Mouse (Mus musculus): ENCODE results near the gene Slc6a3. TPM values are rescaled to one million over a fixed set of nuclear protein-coding genes. Genes with fewer than 3 reads are reported as not detected.
A peak's percentile ranks its signal among the peaks of the same experiment; 100 is the strongest.

Slc6a3 gene
- polyA plus RNA-seq (2015; fragmentation: Nextera tagmentation; extraction: Ambion mirVana), result 0.14 and 1.1 TPM in 2 replicates

GRCm38 (mm10) chr13:73536403-73536821, at the start of gene Slc6a3:
Slc6a3 (plus strand) TSS chr13:73536747.
- peaks cover 28% of the 10 kb centered on the region for H3K27me3 ChIP-seq (replicated peaks; ENCODE audit: control insufficient read depth, insufficient read depth, low read length)
- H3K4me2 ChIP-seq (ENCODE audit: low read length), result peak within 1 kb of the TSS; percentile 82
- ATAC-seq, result peak; percentile 84
- H3K36me3 ChIP-seq (ENCODE audit: control insufficient read depth, insufficient read depth), result no peaks in the 10 kb centered on the region
- peak within 1 kb of the TSS; percentile 47 for H3K4me3 ChIP-seq (replicated peaks; ENCODE audit: low read length)
- peak within 1 kb of the TSS; percentile 44 for H3K9ac ChIP-seq (replicated peaks; ENCODE audit: low read depth, low read length)
- under 1% methylated on average over 26 of the region's 26 CpGs for WGBS
- H3K27ac ChIP-seq (ENCODE audit: low read length), result no peak within 1 kb of the TSS
- peaks cover 11% of the 10 kb centered on the region for H3K4me1 ChIP-seq (replicated peaks; ENCODE audit: control insufficient read depth, insufficient read depth, low read length)
- H3K9me3 ChIP-seq (ENCODE audit: control insufficient read depth, low read length), result no peaks in the 10 kb centered on the region

- no peak for ATAC-seq
- Histone ChIP-seq H3K9me3 (ENCODE audit: control insufficient read depth, low read length) (peaks cover 11% of the 10 kb centered on the region), H3K27ac (ENCODE audit: low read length) (no peak overlapping the region), H3K27me3 (replicated peaks; ENCODE audit: control insufficient read depth, insufficient read depth, low read length) (no peaks in the 10 kb centered on the region), H3K4me2 (ENCODE audit: low read length) (no peak overlapping the region), H3K36me3 (ENCODE audit: control insufficient read depth, insufficient read depth) (peaks cover 24% of the 10 kb centered on the region), H3K4me3 (replicated peaks; ENCODE audit: low read length) (no peak overlapping the region), H3K9ac (replicated peaks; ENCODE audit: low read depth, low read length) (no peak overlapping the region), H3K4me1 (replicated peaks; ENCODE audit: control insufficient read depth, insufficient read depth, low read length) (peaks cover 6% of the 10 kb centered on the region; the same call in 1 of the 2 replicates)
- 86% methylated on average over 3 of the region's 3 CpGs for WGBS
Measured at GRCm38 (mm10) chr13:73488105-73488504, 48.4 kb upstream of the Slc6a3 start.

- no peak overlapping the region for H3K4me3 ChIP-seq (replicated peaks; ENCODE audit: low read length)
- no peaks in the 10 kb centered on the region for H3K27me3 ChIP-seq (replicated peaks; ENCODE audit: control insufficient read depth, insufficient read depth, low read length)
- WGBS, result 91% methylated on average over 9 of the region's 9 CpGs
- ATAC-seq, result no peak
- peaks cover 24% of the 10 kb centered on the region for H3K36me3 ChIP-seq (ENCODE audit: control insufficient read depth, insufficient read depth)
- peaks cover 6% of the 10 kb centered on the region; the same call in 1 of the 2 replicates for H3K4me1 ChIP-seq (replicated peaks; ENCODE audit: control insufficient read depth, insufficient read depth, low read length)
- H3K4me2 ChIP-seq (ENCODE audit: low read length), result no peak overlapping the region
- H3K27ac ChIP-seq (ENCODE audit: low read length), result no peak overlapping the region
- H3K9me3 ChIP-seq (ENCODE audit: control insufficient read depth, low read length), result peaks cover 11% of the 10 kb centered on the region
- H3K9ac ChIP-seq (replicated peaks; ENCODE audit: low read depth, low read length), result no peak overlapping the region
Measured at GRCm38 (mm10) chr13:73488707-73489106, 47.8 kb upstream of the Slc6a3 start.

DNA sequence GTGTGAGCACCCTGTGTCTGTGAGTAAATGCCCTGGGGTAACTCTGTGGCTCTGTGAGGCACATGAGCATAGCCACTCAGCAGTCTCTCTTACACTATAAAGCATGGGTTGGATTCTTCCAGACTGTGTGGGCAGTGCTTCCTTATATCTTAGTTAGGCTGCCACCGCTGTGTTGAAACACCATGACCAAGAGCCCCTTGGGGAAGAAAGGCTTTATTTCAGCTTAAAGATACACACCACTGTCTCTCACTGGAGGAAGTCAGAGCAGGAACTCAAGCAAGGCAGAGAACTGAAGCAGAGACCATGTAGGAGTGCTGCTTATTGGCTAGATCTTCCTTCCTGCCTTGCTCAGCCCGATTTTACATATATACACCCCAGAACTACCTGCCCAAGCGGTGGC, 46.6 kb upstream of the Slc6a3 start:
- ATAC-seq, result no peak
- Histone ChIP-seq H3K36me3 (ENCODE audit: control insufficient read depth, insufficient read depth) (peaks cover 24% of the 10 kb centered on the region), H3K9ac (replicated peaks; ENCODE audit: low read depth, low read length) (no peak overlapping the region), H3K4me1 (replicated peaks; ENCODE audit: control insufficient read depth, insufficient read depth, low read length) (peaks cover 6% of the 10 kb centered on the region; the same call in 1 of the 2 replicates), H3K9me3 (ENCODE audit: control insufficient read depth, low read length) (peaks cover 11% of the 10 kb centered on the region), H3K4me3 (replicated peaks; ENCODE audit: low read length) (no peak overlapping the region), H3K27me3 (replicated peaks; ENCODE audit: control insufficient read depth, insufficient read depth, low read length) (no peaks in the 10 kb centered on the region), H3K27ac (ENCODE audit: low read length) (no peak overlapping the region), H3K4me2 (ENCODE audit: low read length) (no peak overlapping the region)
- WGBS, result 93% methylated on average over 3 of the region's 3 CpGs

DNA sequence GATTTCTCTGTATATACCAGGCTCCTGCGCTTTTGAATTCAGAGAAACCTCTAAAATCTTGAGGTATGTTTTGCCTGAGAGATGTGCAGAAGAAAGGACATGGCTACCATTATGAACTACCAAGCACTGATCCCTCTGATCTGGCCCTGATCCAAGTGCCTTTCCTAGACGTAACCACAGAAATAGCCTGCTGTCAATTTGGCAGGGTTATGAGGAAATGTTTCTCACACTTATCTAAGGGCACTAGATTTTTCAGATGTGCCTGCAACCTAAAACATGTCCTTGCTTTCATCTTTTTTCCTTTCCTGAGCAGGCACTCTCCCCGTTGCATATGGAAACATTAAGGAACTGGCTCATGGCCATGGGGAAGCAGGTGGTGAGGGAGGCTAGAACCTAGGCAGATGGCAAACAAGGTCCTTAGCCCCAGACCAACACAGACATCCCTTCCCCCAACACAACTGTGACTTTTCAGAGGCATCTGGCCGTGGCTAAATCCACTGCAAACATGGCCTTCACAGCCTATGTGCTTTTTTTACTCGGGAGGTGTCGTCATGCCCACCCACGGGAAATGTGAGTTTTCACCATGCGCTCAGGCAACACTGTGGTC, 45.9 kb upstream of the Slc6a3 start:
- H3K27me3 ChIP-seq (replicated peaks; ENCODE audit: control insufficient read depth, insufficient read depth, low read length), result no peaks in the 10 kb centered on the region
- H3K36me3 ChIP-seq (ENCODE audit: control insufficient read depth, insufficient read depth), result peaks cover 21% of the 10 kb centered on the region
- WGBS, result 53% methylated on average over 8 of the region's 8 CpGs
- H3K9ac ChIP-seq (replicated peaks; ENCODE audit: low read depth, low read length), result no peak overlapping the region
- H3K9me3 ChIP-seq (ENCODE audit: control insufficient read depth, low read length), result peaks cover 10% of the 10 kb centered on the region
- H3K4me1 ChIP-seq (replicated peaks; ENCODE audit: control insufficient read depth, insufficient read depth, low read length), result peaks cover 6% of the 10 kb centered on the region; the same call in 1 of the 2 replicates
- no peak overlapping the region for H3K4me3 ChIP-seq (replicated peaks; ENCODE audit: low read length)
- peak; percentile 68 for ATAC-seq
- H3K4me2 ChIP-seq (ENCODE audit: low read length), result no peak overlapping the region
- H3K27ac ChIP-seq (ENCODE audit: low read length), result 0 out of 2 replicates have a peak overlapping the region, but pooled peaks have one; percentile 38

DNA sequence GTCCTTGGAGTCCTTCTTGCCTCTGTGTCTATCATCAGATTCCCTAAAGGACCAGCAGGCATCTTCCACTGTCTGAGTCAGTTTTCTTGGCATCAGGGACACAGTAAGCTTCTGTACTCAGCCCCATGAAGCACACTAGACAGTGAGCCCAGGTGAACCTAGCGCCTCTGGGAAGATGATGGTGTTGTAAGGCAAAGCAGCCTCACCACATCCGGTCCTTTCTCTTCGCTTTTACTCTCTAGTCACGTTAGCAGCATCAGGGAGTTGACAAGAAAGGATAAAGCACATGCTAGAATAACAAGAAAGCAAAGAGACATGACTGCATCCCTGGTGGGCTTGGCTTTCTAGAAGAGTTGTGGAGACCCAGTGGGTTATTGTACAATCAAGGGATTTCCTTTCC, 43.4 kb upstream of the Slc6a3 start:
- H3K4me2 ChIP-seq (ENCODE audit: low read length), result no peak overlapping the region
- no peak overlapping the region for H3K4me3 ChIP-seq (replicated peaks; ENCODE audit: low read length)
- H3K27me3 ChIP-seq (replicated peaks; ENCODE audit: control insufficient read depth, insufficient read depth, low read length), result no peaks in the 10 kb centered on the region
- H3K27ac ChIP-seq (ENCODE audit: low read length), result no peak overlapping the region
- H3K9ac ChIP-seq (replicated peaks; ENCODE audit: low read depth, low read length), result no peak overlapping the region
- peaks cover 15% of the 10 kb centered on the region for H3K36me3 ChIP-seq (ENCODE audit: control insufficient read depth, insufficient read depth)
- peaks cover 6% of the 10 kb centered on the region; the same call in 1 of the 2 replicates for H3K4me1 ChIP-seq (replicated peaks; ENCODE audit: control insufficient read depth, insufficient read depth, low read length)
- 93% methylated on average over 4 of the region's 4 CpGs for WGBS
- H3K9me3 ChIP-seq (ENCODE audit: control insufficient read depth, low read length), result no peaks in the 10 kb centered on the region
- no peak for ATAC-seq

DNA sequence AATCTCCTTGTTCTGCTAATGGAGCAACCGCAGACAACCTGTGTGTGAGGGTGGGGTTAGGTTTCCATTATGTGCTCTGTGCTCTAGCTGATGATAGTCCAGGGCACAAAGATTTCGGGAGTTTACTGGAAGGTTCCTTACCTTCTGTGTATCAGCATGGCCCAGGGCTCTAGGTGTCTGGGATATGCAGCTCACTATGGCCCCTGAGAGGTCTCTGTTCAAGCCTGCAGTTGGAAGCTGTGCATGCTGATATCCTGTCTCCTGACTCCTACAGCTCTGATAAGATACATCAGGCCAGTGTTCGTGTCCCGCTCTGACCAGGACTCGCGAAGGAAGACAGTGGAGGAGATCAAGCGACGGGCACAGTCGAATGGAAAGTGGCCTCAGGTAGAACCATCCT, 42.0 kb upstream of the Slc6a3 start:
- 97% methylated on average over 9 of the region's 9 CpGs for WGBS
- Histone ChIP-seq H3K4me2 (ENCODE audit: low read length) (no peak overlapping the region), H3K4me3 (replicated peaks; ENCODE audit: low read length) (no peak overlapping the region), H3K36me3 (ENCODE audit: control insufficient read depth, insufficient read depth) (peaks cover 14% of the 10 kb centered on the region), H3K4me1 (replicated peaks; ENCODE audit: control insufficient read depth, insufficient read depth, low read length) (peaks cover 6% of the 10 kb centered on the region; the same call in 1 of the 2 replicates), H3K27me3 (replicated peaks; ENCODE audit: control insufficient read depth, insufficient read depth, low read length) (no peaks in the 10 kb centered on the region), H3K9ac (replicated peaks; ENCODE audit: low read depth, low read length) (no peak overlapping the region), H3K9me3 (ENCODE audit: control insufficient read depth, low read length) (no peaks in the 10 kb centered on the region), H3K27ac (ENCODE audit: low read length) (no peak overlapping the region)
- ATAC-seq, result no peak

- H3K27me3 ChIP-seq (replicated peaks; ENCODE audit: control insufficient read depth, insufficient read depth, low read length), result no peaks in the 10 kb centered on the region
- ATAC-seq, result no peak
- H3K4me3 ChIP-seq (replicated peaks; ENCODE audit: low read length), result no peak overlapping the region
- H3K27ac ChIP-seq (ENCODE audit: low read length), result no peak overlapping the region
- H3K4me1 ChIP-seq (replicated peaks; ENCODE audit: control insufficient read depth, insufficient read depth, low read length), result no peaks in the 10 kb centered on the region
- 78% methylated on average over 2 of the region's 2 CpGs for WGBS
- H3K9me3 ChIP-seq (ENCODE audit: control insufficient read depth, low read length), result no peaks in the 10 kb centered on the region
- H3K4me2 ChIP-seq (ENCODE audit: low read length), result no peak overlapping the region
- H3K36me3 ChIP-seq (ENCODE audit: control insufficient read depth, insufficient read depth), result peaks cover 13% of the 10 kb centered on the region
- no peak overlapping the region for H3K9ac ChIP-seq (replicated peaks; ENCODE audit: low read depth, low read length)
Measured at GRCm38 (mm10) chr13:73496137-73496536, 40.4 kb upstream of the Slc6a3 start.

GRCm38 (mm10) chr13:73499893-73500604, 36.5 kb upstream of the Slc6a3 start:
- ATAC-seq, result no peak
- peaks cover 21% of the 10 kb centered on the region for H3K36me3 ChIP-seq (ENCODE audit: control insufficient read depth, insufficient read depth)
- 91% methylated on average over 6 of the region's 6 CpGs for WGBS
- H3K9me3 ChIP-seq (ENCODE audit: control insufficient read depth, low read length), result no peaks in the 10 kb centered on the region
- H3K4me1 ChIP-seq (replicated peaks; ENCODE audit: control insufficient read depth, insufficient read depth, low read length), result no peaks in the 10 kb centered on the region
- H3K4me2 ChIP-seq (ENCODE audit: low read length), result no peak overlapping the region
- no peaks in the 10 kb centered on the region for H3K27me3 ChIP-seq (replicated peaks; ENCODE audit: control insufficient read depth, insufficient read depth, low read length)
- H3K27ac ChIP-seq (ENCODE audit: low read length), result no peak overlapping the region
- no peak overlapping the region for H3K4me3 ChIP-seq (replicated peaks; ENCODE audit: low read length)
- H3K9ac ChIP-seq (replicated peaks; ENCODE audit: low read depth, low read length), result no peak overlapping the region

Data from forebrain, embryonic 16.5 days (tissue).